In genomic region chr2:44952830-44953422, GRCm38 (mm10) we compare ENCODE assay signal across 8 mouse cellular contexts. TPM values are rescaled to one million over a fixed set of nuclear protein-coding genes. Genes with fewer than 3 reads are reported as not detected.
A peak's percentile ranks its signal among the peaks of the same experiment; 100 is the strongest.
DNase-seq lines count a peak whose midpoint lies in the region; ATAC-seq and TF ChIP-seq lines count a peak whose summit lies in the region.

No protein-coding gene starts in this region.

- no peak for TF ChIP-seq CTCF in G1E (IDR thresholded peaks at IDR 0.05; ENCODE audit: low read depth, low read length)

- 36% methylated on average over 6 of the region's 6 CpGs for WGBS in heart, embryonic 14.5 days
- 18% methylated on average over 6 of the region's 6 CpGs for WGBS in liver, embryonic 11.5 days
- WGBS in midbrain, embryonic 13.5 days: 23% methylated on average over 6 of the region's 6 CpGs

- H3K36me3 ChIP-seq in G1E (replicated peaks): no peaks in the 10 kb centered on the region
- no peaks in the 10 kb centered on the region for H3K36me3 ChIP-seq in heart, embryonic 14.5 days (ENCODE audit: control insufficient read depth, insufficient read depth, low read length)
- H3K36me3 ChIP-seq in liver, embryonic 11.5 days (ENCODE audit: control insufficient read depth, insufficient read depth, low read length): no peaks in the 10 kb centered on the region
- H3K36me3 ChIP-seq in midbrain, embryonic 13.5 days: no peaks in the 10 kb centered on the region

- DNase-seq in G1E (ENCODE audit: low spot score): no peak
- peak; percentile 46 to 56 for DNase-seq in adrenal gland, postnatal 36 days
- DNase-seq in liver, embryonic 11.5 days (ENCODE audit: low spot score): no peak
- DNase-seq in thymus, postnatal 0 days (ENCODE audit: low spot score): no peak
- DNase-seq in T-cell, adult 2 months (ENCODE audit: low spot score): no peak
- DNase-seq in urinary bladder, postnatal 14 days (ENCODE audit: low spot score): no peak

- no peak overlapping the region for H3K4me3 ChIP-seq in G1E (ENCODE audit: low read depth, low read length)
- H3K4me3 ChIP-seq in heart, embryonic 14.5 days (ENCODE audit: control insufficient read depth in 1 of 2, insufficient read depth in 1 of 2, low read depth in 1 of 2, low read length in 2 of 2): no peak overlapping the region
- no peak overlapping the region for H3K4me3 ChIP-seq in liver, embryonic 11.5 days (ENCODE audit: low read depth, low read length)
- H3K4me3 ChIP-seq in midbrain, embryonic 13.5 days (replicated peaks): no peak overlapping the region

- no peak overlapping the region for H3K4me2 ChIP-seq in heart, embryonic 14.5 days (ENCODE audit: low read length)
- peak overlapping the region; percentile 16 for H3K4me2 ChIP-seq in liver, embryonic 11.5 days
- no peak overlapping the region for H3K4me2 ChIP-seq in midbrain, embryonic 13.5 days (replicated peaks)

- peak; percentile 38; the same call in 1 of the 2 replicates for ATAC-seq in G1E (ENCODE audit: extremely low read depth, insufficient number of reproducible peaks, low FRiP score, poor library complexity, severe bottlenecking)
- ATAC-seq in heart, embryonic 14.5 days (ENCODE audit: insufficient number of reproducible peaks, insufficient read depth, low FRiP score, low read depth): peak; percentile 76; the same call in 1 of the 2 replicates
- ATAC-seq in liver, embryonic 11.5 days (replicated peaks; ENCODE audit: low FRiP score): peak; percentile 78
- ATAC-seq in midbrain, embryonic 13.5 days: no peak

- peaks cover 26% of the 10 kb centered on the region for H3K4me1 ChIP-seq in G1E (ENCODE audit: insufficient read depth, low read depth, low read length)
- peaks cover 9 to 18% of the 10 kb centered on the region in 2 experiments for H3K4me1 ChIP-seq in heart, embryonic 14.5 days (ENCODE audit: control insufficient read depth in 2 of 2, insufficient read depth in 2 of 2, low read length in 2 of 2)
- peaks cover 26% of the 10 kb centered on the region for H3K4me1 ChIP-seq in liver, embryonic 11.5 days (replicated peaks; ENCODE audit: control insufficient read depth, insufficient read depth, low read length)
- H3K4me1 ChIP-seq in midbrain, embryonic 13.5 days (replicated peaks): no peaks in the 10 kb centered on the region; the same call in 1 of the 2 replicates

- no peaks in the 10 kb centered on the region for H3K9me3 ChIP-seq in G1E (replicated peaks)
- H3K9me3 ChIP-seq in heart, embryonic 14.5 days (ENCODE audit: control insufficient read depth, low read length): no peaks in the 10 kb centered on the region
- no peaks in the 10 kb centered on the region for H3K9me3 ChIP-seq in liver, embryonic 11.5 days (ENCODE audit: control insufficient read depth, low read length)
- no peaks in the 10 kb centered on the region for H3K9me3 ChIP-seq in midbrain, embryonic 13.5 days

- H3K27me3 ChIP-seq in G1E (ENCODE audit: insufficient read depth, low read length): no peaks in the 10 kb centered on the region
- no peaks in the 10 kb centered on the region for H3K27me3 ChIP-seq in heart, embryonic 14.5 days (ENCODE audit: control insufficient read depth, insufficient read depth, low read length)
- H3K27me3 ChIP-seq in liver, embryonic 11.5 days (replicated peaks; ENCODE audit: control insufficient read depth, insufficient read depth, low read length): no peaks in the 10 kb centered on the region
- no peaks in the 10 kb centered on the region for H3K27me3 ChIP-seq in midbrain, embryonic 13.5 days

- peak overlapping the region; percentile 67 to 77 for H3K27ac ChIP-seq in heart, embryonic 14.5 days (replicated peaks in 1 of 2; ENCODE audit: control insufficient read depth in 1 of 2, insufficient read depth in 1 of 2, low read depth in 2 of 2, low read length in 2 of 2)
- H3K27ac ChIP-seq in liver, embryonic 11.5 days (ENCODE audit: low read depth, low read length): peak overlapping the region; percentile 19; the same call in 1 of the 2 replicates
- H3K27ac ChIP-seq in midbrain, embryonic 13.5 days: no peak overlapping the region

- H3K9ac ChIP-seq in heart, embryonic 14.5 days (ENCODE audit: low read length): no peak overlapping the region
- H3K9ac ChIP-seq in liver, embryonic 11.5 days (ENCODE audit: low read depth, low read length): peak overlapping the region; percentile 15; the same call in 1 of the 2 replicates
- H3K9ac ChIP-seq in midbrain, embryonic 13.5 days (replicated peaks): no peak overlapping the region

RNA-seq across cellular contexts. Expression of gene Gtdc1, which starts 25.5 kb away (rescaled TPM):
- total RNA-seq in G1E (2014; fragmentation: Nextera tagmentation) (41.8 and 47.1 TPM in 2 replicates), G1E (2017) (22.2 and 28.7 TPM in 2 replicates)
- polyA plus RNA-seq in G1E (2012): 1.3 and 1.7 TPM in 2 replicates
- 10 to 100 TPM; 13.3 to 13.9 TPM for total RNA-seq in adrenal gland, postnatal 36 days (2021)
- polyA plus RNA-seq in heart, embryonic 14.5 days (2014; fragmentation: Nextera tagmentation; extraction: Ambion mirVana): 11.4 and 13.0 TPM in 2 replicates
- 8.1 and 8.5 TPM in 2 replicates for polyA plus RNA-seq in liver, embryonic 11.5 days (2014; fragmentation: Nextera tagmentation; extraction: Ambion mirVana)
- polyA plus RNA-seq in thymus, postnatal 0 days (2015; fragmentation: Nextera tagmentation; extraction: Ambion mirVana): 5.3 and 10.6 TPM in 2 replicates
- polyA plus RNA-seq in midbrain, embryonic 13.5 days (2015; fragmentation: Nextera tagmentation; extraction: Ambion mirVana): 19.5 and 19.7 TPM in 2 replicates

Comparison
In these comparisons a context has a peak if more than half of its experiments do, and no peak if none do; other contexts are left out.
1. DNase-seq: peak in adrenal gland, postnatal 36 days (2 of 2); none in G1E (single experiment), liver, embryonic 11.5 days (single experiment), thymus, postnatal 0 days (single experiment), T-cell, adult 2 months (single experiment) and urinary bladder, postnatal 14 days (single experiment).